Mouse (Mus musculus) mouse embryonic stem cell (cell line): ENCODE data around the gene Eif3b.

ENCODE experiments used
- in situ Hi-C, 2 experiments: fragments of 300-500 bp; cut with MboI; formaldehyde crosslinking; loops; 1 replicate in 1 of 2; 3 replicates in 1 of 2; pipeline ENCODE4 v1.14.3; 2019 to 2020; ENCODE audit warnings: low sequenced_read_pairs in 2 of 2, low pct_unique_long_range_greater_than_20kb in 1 of 2, mixed read lengths in 1 of 2; ENCODE audit not compliant: unreplicated experiment in 1 of 2

Gene Eif3b

GRCm38 (mm10) chr5:140418489-140419441 is at the start of gene Eif3b:
Gene Eif3b, plus strand, starts transcription at chr5:140419328.
- in situ Hi-C loops: loop anchor here (10.0 to 25.0 kb wide), 2 partner anchors 84 to 581 kb away; partner anchors contain the start of genes Gm26938 (in 1 of the 2), Mrm2 (in 1 of the 2) and Psmg3 (in 1 of the 2)

- in situ Hi-C loops: no loop called here
Measured at GRCm38 (mm10) chr5:140369466-140369865, 49.7 kb upstream of the Eif3b start.

- in situ Hi-C loops: no loop called here
Measured at GRCm38 (mm10) chr5:140370446-140371254, 48.5 kb upstream of the Eif3b start.

- in situ Hi-C loops: no loop called here
Measured at GRCm38 (mm10) chr5:140371671-140372070, 47.5 kb upstream of the Eif3b start.

GRCm38 (mm10) chr5:140373711-140374110 is 45.4 kb upstream of the Eif3b start:
- in situ Hi-C loops: no loop called here

GRCm38 (mm10) chr5:140374226-140374625 is 44.9 kb upstream of the Eif3b start:
- in situ Hi-C loops: no loop called here

GRCm38 (mm10) chr5:140375249-140375829 is 43.8 kb upstream of the Eif3b start:
- in situ Hi-C loops: no loop called here

- in situ Hi-C loops: no loop called here
Measured at GRCm38 (mm10) chr5:140378121-140378853, 40.8 kb upstream of the Eif3b start.

GRCm38 (mm10) chr5:140379299-140379698 is 39.8 kb upstream of the Eif3b start:
- in situ Hi-C loops: no loop called here

- in situ Hi-C loops: no loop called here
Measured at GRCm38 (mm10) chr5:140381156-140381555, 38.0 kb upstream of the Eif3b start.

- in situ Hi-C loops: no loop called here
Measured at GRCm38 (mm10) chr5:140382688-140383087, 36.4 kb upstream of the Eif3b start.

GRCm38 (mm10) chr5:140383559-140383958 is 35.6 kb upstream of the Eif3b start:
- in situ Hi-C loops: no loop called here

GRCm38 (mm10) chr5:140384462-140384861 is 34.7 kb upstream of the Eif3b start:
- in situ Hi-C loops: no loop called here

- in situ Hi-C loops: no loop called here
Measured at GRCm38 (mm10) chr5:140387236-140387635, 31.9 kb upstream of the Eif3b start.

GRCm38 (mm10) chr5:140387816-140388510 is 31.2 kb upstream of the Eif3b start:
- in situ Hi-C loops: no loop called here

GRCm38 (mm10) chr5:140388588-140389576 is 30.2 kb upstream of the Eif3b start, which contains the start of gene Snx8:
Gene Snx8, minus strand, starts transcription at chr5:140389262.
- in situ Hi-C loops: no loop called here
